Mouse (Mus musculus) thymus, adult 2 months (tissue): ENCODE data around the gene Alox5. TPM values are rescaled to one million over a fixed set of nuclear protein-coding genes. Genes with fewer than 3 reads are reported as not detected.

Source experiments
- DNase-seq: peaks from one replicate; pipeline ENCODE4 v3.0.0; 2021
- H3K27ac ChIP-seq: fragments of 200-500 bp; 2 replicates; pipeline ENCODE4 v1.5.1; 2012; ENCODE audit warnings: low read length, control low read depth; ENCODE audit not compliant: control insufficient read depth, insufficient read depth
- H3K27me3 ChIP-seq: fragments of 200-500 bp; 2 replicates; pipeline ENCODE4 v1.6.1; 2012; ENCODE audit warnings: mild to moderate bottlenecking, low read length, moderate library complexity, mixed read lengths; ENCODE audit not compliant: control insufficient read depth, insufficient read depth
- H3K36me3 ChIP-seq: fragments of 200-500 bp; 2 replicates; pipeline ENCODE4 v1.6.1; 2012; ENCODE audit warnings: mild to moderate bottlenecking, low read length, moderate library complexity; ENCODE audit not compliant: control insufficient read depth, insufficient read depth
- H3K4me1 ChIP-seq: fragments of 200-500 bp; replicated peaks from 2 replicates; pipeline ENCODE4 v1.6.1; 2012; ENCODE audit warnings: low read length; ENCODE audit not compliant: control insufficient read depth, insufficient read depth
- H3K4me3 ChIP-seq: fragments of 200-500 bp; 2 replicates; pipeline ENCODE4 v1.5.1; 2012; ENCODE audit warnings: mild to moderate bottlenecking, low read length, control low read depth, moderate library complexity; ENCODE audit not compliant: control insufficient read depth, insufficient read depth
- CTCF ChIP-seq: fragments of 200-500 bp; IDR thresholded peaks from 2 replicates; pipeline ENCODE4 v1.5.1; 2012; ENCODE audit warnings: mild to moderate bottlenecking, control low read depth, low read length, moderate library complexity, borderline replicate concordance; ENCODE audit not compliant: control insufficient read depth, poor library complexity, insufficient read depth; ENCODE audit errors: extremely low read depth
- POLR2A ChIP-seq: fragments of 200-500 bp; IDR thresholded peaks from 2 replicates; pipeline ENCODE4 v1.6.1; 2012; ENCODE audit warnings: mild to moderate bottlenecking, low read length, control low read depth, moderate library complexity; ENCODE audit not compliant: control insufficient read depth, poor library complexity, insufficient read depth; ENCODE audit errors: extremely low read depth
- WGBS: fragments of 180-500 bp; shearing (Covaris S2); methylation state at CpG from one replicate; pipeline ENCODE4 v1.1.7; 2018; 5-methylcytosine and 5-hydroxymethylcytosine counted together
- polyA plus RNA-seq: library from polyadenylated mRNA; depleted of rRNA; stranded (reverse); fragments of >200 nt; gene quantifications from 2 replicates; pipeline ENCODE4 v1.2.3, GENCODE M21; 2012

Alox5 gene
- polyA plus RNA-seq, 1 experiment = 5.3 TPM

DNA sequence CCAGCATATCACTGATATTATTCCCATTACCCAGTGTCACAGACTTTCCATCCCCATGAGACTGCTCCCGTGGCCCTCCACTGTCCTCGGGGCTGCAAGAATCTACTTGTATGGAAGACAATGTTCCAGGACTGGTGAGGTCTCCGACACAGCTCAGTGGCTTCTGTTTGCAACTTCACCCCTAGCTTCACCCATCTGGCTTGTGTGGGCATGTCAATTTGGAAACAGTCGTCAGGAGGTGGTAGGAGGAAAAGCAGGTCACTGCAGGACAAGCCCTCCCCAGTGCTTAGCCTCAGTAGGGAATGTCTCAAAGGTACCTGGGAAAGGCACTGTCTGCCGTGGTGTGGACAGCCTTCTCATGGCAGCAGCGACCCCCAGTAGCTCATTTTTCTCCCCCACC lies 41.3 kb downstream of the Alox5 start:
- no peak for TF ChIP-seq CTCF
- TF ChIP-seq POLR2A = no peak
- H3K27me3 ChIP-seq = no peaks in the 10 kb centered on the region
- no peak for DNase-seq
- WGBS = 83% methylated on average over 6 of the region's 6 CpGs
- H3K4me1 ChIP-seq = no peaks in the 10 kb centered on the region
- no peak overlapping the region for H3K4me3 ChIP-seq
- no peak overlapping the region for H3K27ac ChIP-seq
- H3K36me3 ChIP-seq = no peaks in the 10 kb centered on the region

DNA sequence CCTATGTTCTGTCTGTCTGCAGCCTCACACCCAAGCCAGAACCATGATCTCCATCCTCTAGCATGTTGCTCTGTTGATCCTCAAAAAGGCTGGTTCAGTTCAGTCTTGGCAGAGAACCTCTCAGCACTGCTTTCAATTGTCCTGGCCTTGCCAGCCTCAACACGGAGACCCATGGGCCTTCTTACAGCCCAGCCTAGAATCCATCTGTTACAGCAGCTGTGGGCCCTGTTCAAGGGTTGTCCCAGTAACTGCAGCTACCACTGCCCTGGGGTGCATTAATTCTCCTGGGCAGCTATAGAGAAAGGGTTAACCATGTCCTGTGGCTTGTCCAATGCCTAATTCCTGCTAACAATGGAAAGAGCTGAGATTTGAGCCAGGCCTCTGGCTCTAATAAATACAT lies 42.5 kb downstream of the Alox5 start:
- TF ChIP-seq POLR2A (no peak), CTCF (no peak)
- Histone ChIP-seq H3K4me1 (no peaks in the 10 kb centered on the region), H3K36me3 (no peaks in the 10 kb centered on the region), H3K27ac (no peak overlapping the region), H3K4me3 (no peak overlapping the region), H3K27me3 (no peaks in the 10 kb centered on the region)
- 93% methylated on average over 1 of the region's 1 CpGs for WGBS
- DNase-seq = no peak

DNA sequence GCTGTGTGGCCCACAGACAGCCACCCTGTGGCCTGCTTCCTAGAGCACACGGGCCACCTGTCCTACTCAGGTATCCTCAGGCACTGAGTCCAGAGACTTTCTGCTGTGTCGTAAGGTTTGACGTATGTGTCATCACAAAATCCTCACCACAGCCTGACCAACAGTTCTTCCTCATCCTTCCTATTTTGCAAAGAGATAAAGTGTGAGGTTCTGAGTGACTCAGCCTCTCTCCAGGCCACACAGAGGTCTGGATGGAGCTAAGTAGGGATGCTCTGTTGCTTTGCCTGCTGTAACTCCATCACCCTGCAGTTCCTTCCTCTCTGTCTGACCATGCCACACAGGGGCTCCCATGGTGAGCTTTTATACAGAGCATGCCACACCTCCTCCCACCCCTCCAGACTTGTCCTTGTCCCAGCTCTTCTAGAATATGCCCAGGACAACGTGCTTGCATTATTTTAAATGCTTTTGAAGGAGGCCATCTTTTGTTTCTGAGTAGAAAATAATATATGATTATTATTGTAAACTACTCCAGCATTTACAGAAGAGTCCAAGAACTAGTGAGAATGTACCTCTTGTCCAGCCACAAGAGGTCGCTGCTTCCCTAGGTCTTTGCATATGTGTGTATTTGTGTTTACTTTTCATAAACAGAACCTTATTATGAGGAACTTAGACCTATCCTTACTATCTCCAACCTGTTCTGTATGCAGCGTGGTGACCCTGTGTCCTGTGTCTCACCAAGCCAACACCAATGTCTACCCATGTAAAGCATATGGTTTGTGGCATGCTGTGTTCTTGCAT lies 43.3 kb downstream of the Alox5 start:
- Histone ChIP-seq H3K4me1 (no peaks in the 10 kb centered on the region), H3K4me3 (no peak overlapping the region), H3K27me3 (no peaks in the 10 kb centered on the region), H3K36me3 (no peaks in the 10 kb centered on the region), H3K27ac (no peak overlapping the region)
- 57% methylated on average over 6 of the region's 6 CpGs for whole genome bisulfite sequencing
- peak; percentile 21 for DNase-seq
- TF ChIP-seq POLR2A = no peak
- TF ChIP-seq CTCF = no peak

DNA sequence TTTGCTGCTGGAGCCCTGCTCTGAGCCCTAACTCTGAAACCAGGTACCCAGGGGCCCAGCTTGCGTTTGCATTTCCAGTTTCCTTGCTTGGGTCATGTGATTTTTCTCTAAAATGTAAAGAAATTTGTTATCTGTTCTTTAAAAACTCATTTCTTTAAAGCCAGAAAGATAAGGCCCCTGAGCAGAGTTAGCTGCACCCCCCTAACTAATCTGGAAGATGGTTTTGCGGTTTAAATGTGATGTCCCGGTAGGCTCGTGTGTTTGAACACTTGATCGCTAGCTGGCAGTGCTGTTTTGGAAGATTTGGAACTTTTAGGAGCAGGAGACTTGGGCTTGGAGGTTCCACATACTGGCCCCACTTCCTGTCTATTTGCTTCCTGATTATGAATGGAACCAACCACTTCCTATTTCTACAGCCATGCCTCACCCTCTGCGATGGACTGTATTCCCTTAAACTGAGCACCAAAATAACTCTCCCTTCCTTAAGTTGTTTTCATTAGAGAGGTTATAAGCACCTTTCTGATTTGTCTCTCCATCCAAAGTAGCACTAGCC lies 44.9 kb downstream of the Alox5 start:
- Histone ChIP-seq H3K4me3 (no peak overlapping the region), H3K27ac (no peak overlapping the region), H3K27me3 (no peaks in the 10 kb centered on the region), H3K36me3 (no peaks in the 10 kb centered on the region), H3K4me1 (no peaks in the 10 kb centered on the region)
- no peak for DNase-seq
- no peak for TF ChIP-seq CTCF
- TF ChIP-seq POLR2A = no peak
- 88% methylated on average over 6 of the region's 6 CpGs for WGBS

DNA sequence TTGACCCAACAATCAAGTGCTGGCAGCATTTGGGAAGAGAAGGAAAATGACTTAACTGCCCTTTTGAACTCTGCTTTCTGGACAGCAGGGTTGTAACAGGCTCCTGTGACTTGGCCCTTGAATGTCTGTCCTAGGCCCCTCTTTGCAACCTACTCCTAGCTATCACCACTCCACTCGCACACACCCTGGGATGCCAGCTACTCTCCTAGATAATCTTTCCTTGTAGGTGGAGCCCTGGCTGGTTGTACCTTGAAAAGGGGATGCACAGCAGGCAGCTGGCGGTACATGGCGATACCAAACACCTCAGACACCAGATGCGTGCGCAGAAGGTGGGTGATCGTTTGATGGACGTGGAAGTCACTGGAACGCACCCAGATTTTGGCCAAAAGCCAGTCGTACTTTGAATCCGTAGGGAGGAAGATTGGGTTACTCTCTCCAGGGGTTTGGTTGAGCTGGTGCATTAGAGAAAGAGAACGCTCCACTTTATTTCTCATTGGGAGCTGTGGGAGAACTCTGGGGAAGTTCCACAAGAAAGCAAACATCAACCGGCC lies 45.8 kb downstream of the Alox5 start:
- H3K27me3 ChIP-seq = no peaks in the 10 kb centered on the region
- no peaks in the 10 kb centered on the region for H3K36me3 ChIP-seq
- H3K27ac ChIP-seq = no peak overlapping the region
- H3K4me3 ChIP-seq = no peak overlapping the region
- TF ChIP-seq CTCF (no peak), POLR2A (no peak)
- 91% methylated on average over 12 of the region's 12 CpGs for WGBS
- no peak for DNase-seq
- no peaks in the 10 kb centered on the region for H3K4me1 ChIP-seq

DNA sequence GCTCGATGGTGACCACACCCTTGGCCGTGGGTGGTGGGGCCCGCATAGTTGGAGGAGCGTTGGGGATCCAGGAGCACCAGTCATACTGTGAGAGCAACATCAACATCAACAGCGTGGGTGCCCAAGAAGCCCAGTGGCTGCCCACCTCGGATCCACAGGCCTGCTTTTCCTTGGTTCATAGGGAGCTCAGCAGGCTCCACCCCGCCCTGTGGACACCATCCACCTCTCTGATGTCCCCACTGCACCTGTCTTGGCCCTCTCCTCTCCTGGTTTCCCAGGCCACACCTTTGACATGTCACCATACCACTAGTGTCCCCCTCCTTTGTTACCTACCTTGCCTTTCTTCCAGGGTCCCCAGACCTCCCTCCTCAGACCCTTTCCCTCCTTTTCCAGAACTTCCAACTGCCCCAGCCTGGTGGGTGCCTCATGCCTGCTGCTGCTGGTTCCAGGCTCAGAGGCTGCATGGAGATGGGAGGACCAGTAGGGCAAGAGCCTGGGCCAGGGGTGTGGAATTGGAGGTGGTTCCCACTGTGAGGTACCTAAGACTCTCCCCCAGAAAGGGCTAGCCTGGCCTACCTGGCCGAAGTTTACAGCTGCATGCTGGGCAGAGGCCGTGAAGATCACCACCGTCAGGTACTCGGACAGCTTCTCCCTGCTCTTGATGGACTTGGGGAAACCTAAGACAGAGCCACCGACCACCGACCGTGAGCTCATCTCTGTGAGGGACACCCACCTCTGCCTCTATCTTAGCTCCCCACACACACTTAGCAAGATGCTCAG lies 48.2 kb downstream of the Alox5 start:
- no peaks in the 10 kb centered on the region for H3K27me3 ChIP-seq
- no peak for DNase-seq
- 97% methylated on average over 14 of the region's 14 CpGs for WGBS
- TF ChIP-seq CTCF (no peak), POLR2A (no peak)
- no peak overlapping the region for H3K27ac ChIP-seq
- no peaks in the 10 kb centered on the region for H3K4me1 ChIP-seq
- H3K36me3 ChIP-seq = no peaks in the 10 kb centered on the region
- H3K4me3 ChIP-seq = no peak overlapping the region
